Mouse (Mus musculus) heart, adult 8-10 months (tissue): ENCODE data around the gene Traf2. TPM values are rescaled to one million over a fixed set of nuclear protein-coding genes. Genes with fewer than 3 reads are reported as not detected.

ENCODE experiments used
- DNase-seq: peaks from one replicate; pipeline ENCODE4 v3.0.0; 2022; ENCODE audit warnings: low spot score
- total RNA-seq, 4 experiments: library from RNA; stranded (reverse); gene quantifications; 2 replicates each; pipeline ENCODE4 v1.2.4; 2022

The Traf2 gene
- total RNA-seq, 4 experiments from 2014 or later = 11.8 to 16.3 (median 13.8) TPM

GRCm38 (mm10) chr2:25545996-25546810, 537 bp downstream of the Traf2 start:
- no peak for DNase-seq

DNA sequence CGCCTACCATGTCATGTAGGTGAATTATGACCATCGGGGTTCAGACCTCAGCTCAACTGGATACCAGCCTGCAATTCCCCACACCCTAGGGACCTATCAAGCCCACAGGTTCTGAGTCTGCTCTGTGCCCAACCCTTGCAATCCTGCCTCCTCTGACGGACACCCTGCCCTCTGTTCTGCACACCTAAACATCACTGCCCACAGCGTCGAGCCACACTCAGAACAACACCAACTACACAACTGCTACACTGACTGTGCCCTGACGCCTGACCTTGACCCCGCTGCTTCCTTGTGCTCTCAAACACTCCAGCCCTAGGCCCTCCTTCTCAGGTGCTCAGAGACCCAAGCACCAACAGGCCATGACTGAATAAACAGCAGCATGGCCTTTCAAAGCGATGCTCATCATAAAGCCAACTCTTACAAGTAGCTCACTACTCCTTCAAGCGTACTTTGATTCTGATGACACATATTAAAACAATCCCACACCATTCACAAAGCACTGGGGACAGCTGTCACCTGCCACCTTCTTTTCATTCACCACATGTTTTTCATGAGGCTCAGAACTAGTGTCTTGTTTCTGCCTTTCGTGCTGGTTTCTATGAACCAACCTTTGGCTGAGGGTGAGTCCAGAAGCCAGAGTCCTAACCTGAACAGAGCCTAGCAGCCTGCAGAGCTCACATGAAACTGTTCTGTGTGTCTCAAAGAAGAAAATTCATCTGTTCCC, 4.9 kb downstream of the Traf2 start:
- DNase-seq = no peak

- no peak for DNase-seq
Observed at GRCm38 (mm10) chr2:25540541-25540948, 6.2 kb downstream of the Traf2 start.

- no peak for DNase-seq
Observed at GRCm38 (mm10) chr2:25536531-25536930, 10.2 kb downstream of the Traf2 start.

- DNase-seq = no peak
Observed at GRCm38 (mm10) chr2:25534866-25535182, 11.9 kb downstream of the Traf2 start.

- peak; percentile 86 for DNase-seq
Observed at GRCm38 (mm10) chr2:25534178-25534865, 12.4 kb downstream of the Traf2 start.

- no peak for DNase-seq
Observed at GRCm38 (mm10) chr2:25533707-25534106, 13.0 kb downstream of the Traf2 start.

DNA sequence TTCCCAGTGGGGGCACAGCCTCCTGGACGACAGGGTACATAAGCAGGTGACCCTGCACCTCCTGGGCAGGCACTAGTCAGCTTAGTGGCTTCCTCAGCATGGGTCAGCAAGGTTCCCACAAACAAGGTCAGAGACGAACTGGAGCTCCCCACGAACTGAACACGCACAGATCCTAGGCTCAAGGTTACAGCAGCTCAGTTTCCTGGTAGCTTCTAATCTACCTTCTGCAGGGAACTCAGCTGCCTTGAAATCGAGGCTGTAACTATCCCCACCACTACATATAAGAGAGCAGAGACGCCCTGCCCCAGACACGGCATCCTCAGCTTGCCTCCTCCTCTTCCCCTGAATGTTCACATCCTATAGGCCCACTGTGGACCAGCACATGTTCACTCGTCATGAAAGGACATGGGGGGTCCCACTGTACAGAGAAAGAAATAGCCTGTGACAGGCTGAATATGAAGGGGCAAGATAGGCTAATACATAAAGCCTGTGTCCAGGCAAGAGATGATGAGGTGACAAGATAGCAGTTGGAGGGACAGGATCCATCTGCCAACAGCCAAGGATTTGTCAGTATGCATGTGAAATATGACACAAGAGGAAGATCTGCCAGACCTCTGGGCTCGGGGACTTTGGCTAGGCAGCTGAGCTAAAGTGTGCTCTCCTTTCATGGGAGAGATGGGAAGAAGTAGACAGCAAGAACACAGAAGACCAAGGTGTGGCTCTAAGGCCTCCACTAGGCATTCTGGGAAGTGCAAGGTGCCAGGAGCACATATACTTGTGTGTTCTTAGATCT, 20.0 kb downstream of the Traf2 start:
- no peak for DNase-seq

DNA sequence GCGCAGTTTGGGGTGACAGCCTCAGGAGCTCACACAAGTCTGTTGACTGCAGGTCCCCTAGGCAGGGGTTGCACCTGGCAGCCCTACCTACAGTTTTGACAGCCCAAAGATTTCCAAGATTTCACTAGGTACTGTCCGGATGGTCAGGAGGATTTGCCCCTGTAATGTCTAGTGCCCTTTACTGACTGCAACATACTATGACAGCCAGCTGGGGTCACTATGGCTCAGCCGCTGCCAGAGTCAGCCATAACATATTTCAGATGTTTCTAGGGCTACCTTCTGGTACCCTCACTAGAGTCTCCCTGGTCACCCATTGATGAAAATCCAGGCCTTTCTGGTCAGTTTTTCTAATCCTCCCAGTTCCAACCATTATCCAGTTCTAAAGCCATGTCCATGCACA, 36.8 kb downstream of the Traf2 start:
- no peak for DNase-seq

DNA sequence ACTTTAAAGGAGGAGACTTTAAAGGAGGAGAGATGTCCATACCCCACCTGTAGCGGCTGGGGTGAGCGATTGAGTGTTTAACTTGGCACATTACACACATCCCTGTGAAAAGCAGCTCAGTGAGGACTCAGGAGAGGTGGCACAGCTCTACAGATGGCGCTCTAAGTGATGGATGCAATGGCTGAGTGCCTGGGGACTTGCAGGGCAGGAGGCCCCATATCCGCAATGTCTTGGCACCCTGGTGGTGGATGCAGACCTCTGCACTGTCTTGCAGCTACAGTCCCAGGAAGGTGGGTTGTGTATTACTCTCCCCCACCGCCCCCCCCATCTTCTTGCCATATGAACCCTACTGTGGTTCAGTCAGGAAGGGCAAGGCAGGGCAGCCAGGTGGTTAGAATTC, 39.8 kb downstream of the Traf2 start:
- no peak for DNase-seq

DNA sequence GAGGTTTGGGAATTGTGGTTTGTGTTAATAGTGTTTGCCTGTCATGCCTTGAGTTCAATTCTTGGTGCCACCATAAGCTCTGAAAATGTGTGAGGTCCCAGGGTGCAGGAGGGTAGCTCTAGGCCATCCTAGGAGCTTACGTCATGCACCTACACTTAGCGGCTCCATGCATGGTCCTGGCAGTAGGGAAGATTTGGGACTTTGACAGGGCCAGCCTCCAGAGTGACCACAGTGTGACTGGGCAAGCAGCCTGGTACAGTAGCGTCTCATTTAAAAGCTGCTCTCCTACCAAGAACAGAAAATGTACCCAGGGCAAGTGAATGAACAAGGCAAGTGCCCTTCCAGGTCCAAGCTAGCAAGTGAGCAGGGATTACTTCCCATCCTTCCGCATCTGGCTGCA, 40.9 kb downstream of the Traf2 start:
- no peak for DNase-seq

DNA sequence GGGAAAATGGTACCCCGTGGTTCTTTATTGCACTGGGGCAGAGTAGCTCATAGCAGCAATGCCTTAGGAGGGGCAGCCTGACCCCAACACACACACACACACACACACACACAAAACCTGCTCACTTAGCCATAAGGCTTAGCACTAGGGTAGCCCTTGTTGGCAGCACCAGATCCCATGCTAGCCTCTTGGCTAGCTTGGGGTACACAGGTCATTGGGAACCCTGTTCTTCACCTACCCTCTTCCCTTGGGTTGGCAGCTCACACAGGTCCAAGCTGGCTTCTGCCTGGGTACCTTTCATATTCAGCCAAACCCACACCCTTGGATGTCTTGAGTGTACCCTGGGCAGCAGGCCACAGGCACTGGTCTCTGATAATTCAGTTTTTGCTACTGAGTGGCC, 41.7 kb downstream of the Traf2 start:
- no peak for DNase-seq

DNA sequence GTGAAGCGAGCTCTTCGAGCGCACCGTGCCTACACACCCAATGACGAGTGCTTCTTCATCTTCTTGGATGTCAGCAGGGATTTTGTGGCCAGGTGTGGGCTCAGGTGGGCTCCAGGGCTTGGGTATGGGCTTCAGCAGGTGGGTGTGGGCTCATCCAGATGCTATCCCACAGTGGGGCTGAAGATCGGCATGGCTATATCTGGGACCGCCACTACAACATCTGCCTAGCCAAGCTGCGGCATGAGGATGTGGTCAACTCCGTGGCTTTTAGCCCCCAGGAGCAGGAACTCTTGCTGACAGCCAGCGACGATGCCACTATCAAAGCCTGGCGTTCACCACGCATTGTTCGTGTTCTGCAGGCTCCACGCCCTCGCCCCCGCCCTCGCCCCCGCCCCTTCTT, 42.2 kb downstream of the Traf2 start:
- DNase-seq = no peak

- no peak for DNase-seq
Observed at GRCm38 (mm10) chr2:25502726-25503125, 44.0 kb downstream of the Traf2 start.

- no peak for DNase-seq
Observed at GRCm38 (mm10) chr2:25501593-25502486, 44.9 kb downstream of the Traf2 start, which contains the start of gene C8g. C8g (minus strand) TSS chr2:25501719.

GRCm38 (mm10) chr2:25500576-25501405, 45.9 kb downstream of the Traf2 start, which contains the start of gene Fbxw5:
Fbxw5 (plus strand) TSS chr2:25500750.
- peak; percentile 85 for DNase-seq

DNA sequence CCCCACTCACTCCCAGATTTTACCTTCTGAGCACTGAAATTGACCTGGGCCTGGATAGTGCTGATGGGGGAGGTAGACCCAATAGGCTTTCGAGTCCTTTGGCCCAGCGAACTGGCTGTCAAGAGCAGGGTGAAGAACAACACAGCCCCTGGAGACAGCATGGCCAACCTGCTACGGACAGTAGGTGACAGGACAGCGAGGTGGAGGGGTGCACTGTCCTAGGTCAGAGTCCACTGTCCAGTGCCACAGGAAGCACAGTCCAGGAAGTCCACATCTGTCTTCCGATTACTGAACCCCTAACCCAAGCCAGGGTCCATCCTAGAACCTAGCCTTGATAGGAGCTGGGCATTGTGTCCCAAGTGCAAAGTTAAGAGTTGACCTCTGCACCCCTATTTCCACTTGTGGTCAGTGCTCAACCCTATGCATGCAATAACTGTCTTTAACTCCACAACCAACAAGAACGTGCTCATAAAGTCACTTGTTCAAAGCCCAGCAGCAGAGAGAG, 46.6 kb downstream of the Traf2 start:
- DNase-seq = no peak

DNA sequence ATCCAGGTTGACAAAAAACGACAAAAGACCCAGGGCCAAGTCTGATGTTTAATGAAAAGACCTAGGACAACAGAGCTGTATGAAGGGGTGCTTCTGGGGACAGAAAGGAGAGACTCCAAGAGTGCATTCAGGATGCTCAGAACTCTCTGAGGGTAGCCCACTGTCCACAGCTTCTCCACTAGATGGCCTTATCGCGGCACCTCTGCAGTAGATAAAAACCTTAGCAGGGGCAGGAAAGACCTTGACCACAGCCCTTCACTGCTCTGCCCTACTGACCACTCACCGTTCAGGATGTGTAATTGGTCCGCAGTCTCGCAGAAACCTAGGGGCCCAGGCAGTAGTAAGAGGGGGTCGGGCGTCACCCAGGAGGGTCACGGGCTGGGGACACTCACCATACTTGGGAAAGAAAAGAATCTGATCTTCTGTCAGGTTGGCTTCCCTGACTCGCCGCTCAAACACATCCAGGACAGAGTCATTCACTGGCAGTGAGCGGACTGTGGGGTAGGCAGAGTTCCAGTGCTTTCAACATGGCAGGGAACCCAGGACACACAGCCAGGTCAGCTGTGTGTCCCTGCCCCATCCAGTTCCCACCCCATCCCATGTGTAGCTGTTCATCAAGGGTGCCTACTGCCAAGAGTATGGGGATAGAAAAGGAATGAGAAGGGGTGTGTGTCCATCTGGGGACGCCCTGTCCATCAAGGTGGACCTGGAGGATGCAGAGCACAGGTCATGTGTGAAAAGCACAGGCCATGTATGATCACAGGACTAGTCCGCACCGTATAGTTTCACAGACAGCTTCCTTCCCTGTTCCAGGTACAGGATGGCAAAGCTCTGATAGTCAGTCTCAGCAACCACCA, 47.9 kb downstream of the Traf2 start:
- no peak for DNase-seq
